Mouse (Mus musculus) left cerebral cortex, postnatal 36 days (tissue): Measurements from ENCODE around the gene Rundc3b. TPM values are rescaled to one million over a fixed set of nuclear protein-coding genes. Genes with fewer than 3 reads are reported as not detected.

Experiments
- DNase-seq, 2 experiments: peaks; one replicate each; pipeline ENCODE4 v3.0.0; 2021 to 2022; ENCODE audit warnings: low spot score in 2 of 2, mixed read lengths in 1 of 2
- intact Hi-C: fragments of 180-260 bp; cut with DNase I; formaldehyde crosslinking; loops from one replicate; pipeline ENCODE4 v1.15.1; 2025
- total RNA-seq, 2 experiments: library from RNA; stranded (reverse); gene quantifications; 2 replicates each; pipeline ENCODE4 v1.2.3; 2021

Rundc3b gene
- total RNA-seq = 10 to 100 TPM; 32.3 to 33.0 TPM

DNA sequence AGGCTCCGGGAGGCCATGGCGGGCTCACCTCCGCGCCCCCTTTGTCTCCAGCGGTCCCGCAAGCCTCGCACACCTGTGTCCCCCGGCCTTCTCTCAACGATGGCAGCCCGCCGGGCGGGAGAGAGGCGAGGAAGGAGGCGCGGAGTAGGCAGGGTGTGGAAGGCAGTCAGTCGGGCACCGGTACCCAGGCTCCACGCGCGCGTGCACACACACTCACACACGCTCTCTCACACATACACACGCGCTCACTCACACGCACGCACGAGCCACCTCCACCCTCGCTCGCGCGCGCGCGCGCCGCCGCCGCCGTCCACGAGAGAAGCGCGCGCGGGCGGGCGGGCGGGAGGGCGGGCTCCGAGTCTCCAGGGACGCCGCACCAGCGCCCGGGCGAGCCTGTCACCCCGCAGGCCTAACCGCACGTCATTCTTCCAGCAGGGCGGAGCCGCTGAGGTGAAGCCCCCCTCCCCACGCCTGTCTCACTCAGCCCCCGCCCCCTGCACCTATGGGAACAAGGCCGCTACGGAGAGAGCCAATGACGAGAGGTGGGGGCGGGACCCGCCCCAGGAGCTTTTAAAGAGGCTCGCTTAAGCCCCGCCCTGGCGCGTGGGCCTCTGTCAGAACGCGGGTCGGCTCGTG lies at the start of gene Rundc3b:
Rundc3b (minus strand) TSS at position 357 of the 636 bp plus-strand sequence.
- intact Hi-C loops = no loop called here
- peak; percentile 89 to 91 for DNase-seq

- intact Hi-C loops = no loop called here
- DNase-seq = no peak
Observed at GRCm38 (mm10) chr5:8669606-8670005, 46.9 kb upstream of the Rundc3b start.

GRCm38 (mm10) chr5:8667758-8668474 lies 45.2 kb upstream of the Rundc3b start:
- intact Hi-C loops = no loop called here
- no peak for DNase-seq

- intact Hi-C loops = no loop called here
- no peak for DNase-seq
Observed at GRCm38 (mm10) chr5:8664678-8665077, 41.9 kb upstream of the Rundc3b start.

- intact Hi-C loops = no loop called here
- DNase-seq = no peak
Observed at GRCm38 (mm10) chr5:8660738-8661151, 38.0 kb upstream of the Rundc3b start.

GRCm38 (mm10) chr5:8659911-8660737 lies 37.4 kb upstream of the Rundc3b start, which contains the start of gene Abcb1a:
Gene Abcb1a, plus strand, starts transcription at chr5:8660077.
- peak; percentile 6 to 13 for DNase-seq
- intact Hi-C loops = no loop called here

GRCm38 (mm10) chr5:8652085-8652484 lies 29.3 kb upstream of the Rundc3b start:
- no peak for DNase-seq
- intact Hi-C loops = no loop called here

DNA sequence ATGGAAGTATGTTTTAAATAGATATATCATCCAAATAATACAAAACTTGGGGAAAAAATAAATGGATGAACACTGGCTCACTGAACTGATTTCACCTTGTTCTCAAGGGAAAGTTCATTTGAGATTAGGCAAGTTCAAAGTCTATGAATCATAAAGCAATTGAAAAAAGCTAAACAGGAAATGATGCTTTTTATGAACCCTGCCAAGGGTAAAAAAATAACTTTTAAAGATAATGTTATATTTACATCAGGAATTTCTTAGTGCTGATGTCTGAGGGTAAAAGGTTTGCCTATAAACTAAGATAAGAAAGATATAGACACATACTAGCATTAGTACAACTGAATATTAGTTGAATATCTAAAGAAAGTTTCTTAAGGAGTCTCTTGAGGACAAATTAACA lies 26.0 kb upstream of the Rundc3b start:
- intact Hi-C loops = no loop called here
- DNase-seq = no peak

DNA sequence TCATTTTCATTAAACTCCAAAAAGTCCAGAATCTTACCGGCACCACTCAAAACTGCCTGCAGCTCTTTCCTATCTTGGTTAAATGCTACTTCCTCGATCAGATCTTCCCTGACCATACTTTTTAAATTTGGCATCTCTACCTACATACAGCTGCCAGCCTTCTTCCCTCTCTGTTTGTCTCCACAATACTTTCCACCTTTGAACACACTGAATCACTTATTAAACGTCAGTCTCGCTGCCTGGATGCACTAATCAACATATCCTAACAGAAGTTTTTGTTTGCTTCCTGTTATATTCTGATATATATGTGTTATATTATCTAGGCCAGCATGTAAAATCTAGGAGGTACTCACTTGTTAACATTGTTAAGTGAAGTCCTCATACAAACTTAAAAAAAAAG lies 25.5 kb upstream of the Rundc3b start:
- DNase-seq = no peak
- intact Hi-C loops = no loop called here

- DNase-seq = no peak
- intact Hi-C loops = no loop called here
Observed at GRCm38 (mm10) chr5:8634489-8634975, 11.8 kb upstream of the Rundc3b start.

GRCm38 (mm10) chr5:8632901-8633300 lies 10.1 kb upstream of the Rundc3b start:
- no peak for DNase-seq
- intact Hi-C loops = no loop called here

GRCm38 (mm10) chr5:8622071-8622595 lies 619 bp downstream of the Rundc3b start:
- peak; percentile 75 to 80 for DNase-seq
- intact Hi-C loops = no loop called here

DNA sequence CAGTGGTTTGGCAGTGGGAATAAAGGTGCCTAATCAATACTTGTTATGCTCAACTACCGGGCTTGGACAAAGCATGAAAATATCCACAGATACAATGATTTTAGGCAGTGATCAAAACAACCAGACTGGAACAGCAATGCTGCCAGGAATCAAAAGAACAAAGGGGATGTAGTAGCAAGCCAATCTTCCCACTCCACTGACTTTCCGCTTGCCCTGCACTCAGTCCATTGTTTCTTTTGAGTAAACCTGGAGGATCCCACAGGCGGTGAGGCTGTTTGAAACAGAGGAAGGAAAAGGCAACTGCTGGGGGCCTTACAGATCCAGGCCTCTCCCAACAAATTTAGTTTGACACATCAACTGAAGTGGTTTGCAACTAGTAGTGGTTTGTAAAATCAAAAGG lies 51.6 kb downstream of the Rundc3b start:
- no peak for DNase-seq
- intact Hi-C loops = no loop called here

- intact Hi-C loops = no loop called here
- no peak for DNase-seq
Observed at GRCm38 (mm10) chr5:8566867-8567266, 55.9 kb downstream of the Rundc3b start.

- intact Hi-C loops = no loop called here
- no peak for DNase-seq
Observed at GRCm38 (mm10) chr5:8544512-8544911, 78.2 kb downstream of the Rundc3b start.

DNA sequence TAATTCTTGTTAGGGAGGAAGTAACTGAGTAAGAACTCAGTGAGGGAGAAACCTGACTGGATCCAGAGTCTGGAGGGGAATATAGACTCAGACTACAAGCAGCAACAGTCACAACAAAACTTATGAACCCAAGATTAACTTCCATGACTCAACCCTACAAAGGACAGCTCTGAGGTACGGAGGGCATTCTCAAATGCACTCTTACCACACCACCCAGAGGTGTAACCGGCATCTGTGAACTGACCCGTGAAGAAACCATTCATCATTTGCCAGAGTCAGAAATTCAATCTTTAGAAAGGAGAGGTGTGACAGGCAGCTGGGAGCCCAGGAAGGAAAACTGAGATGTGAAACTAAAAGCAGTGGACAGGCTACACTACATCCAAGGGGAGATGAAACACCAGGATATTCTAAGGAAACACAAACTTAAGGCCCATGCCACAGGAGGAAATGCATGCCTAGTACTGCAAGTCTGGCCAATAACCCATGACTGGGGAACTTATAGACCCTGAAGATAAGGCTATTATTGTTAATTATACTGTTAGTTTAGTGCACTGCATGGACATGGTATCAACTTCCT lies 80.0 kb downstream of the Rundc3b start:
- DNase-seq = no peak
- intact Hi-C loops = no loop called here

DNA sequence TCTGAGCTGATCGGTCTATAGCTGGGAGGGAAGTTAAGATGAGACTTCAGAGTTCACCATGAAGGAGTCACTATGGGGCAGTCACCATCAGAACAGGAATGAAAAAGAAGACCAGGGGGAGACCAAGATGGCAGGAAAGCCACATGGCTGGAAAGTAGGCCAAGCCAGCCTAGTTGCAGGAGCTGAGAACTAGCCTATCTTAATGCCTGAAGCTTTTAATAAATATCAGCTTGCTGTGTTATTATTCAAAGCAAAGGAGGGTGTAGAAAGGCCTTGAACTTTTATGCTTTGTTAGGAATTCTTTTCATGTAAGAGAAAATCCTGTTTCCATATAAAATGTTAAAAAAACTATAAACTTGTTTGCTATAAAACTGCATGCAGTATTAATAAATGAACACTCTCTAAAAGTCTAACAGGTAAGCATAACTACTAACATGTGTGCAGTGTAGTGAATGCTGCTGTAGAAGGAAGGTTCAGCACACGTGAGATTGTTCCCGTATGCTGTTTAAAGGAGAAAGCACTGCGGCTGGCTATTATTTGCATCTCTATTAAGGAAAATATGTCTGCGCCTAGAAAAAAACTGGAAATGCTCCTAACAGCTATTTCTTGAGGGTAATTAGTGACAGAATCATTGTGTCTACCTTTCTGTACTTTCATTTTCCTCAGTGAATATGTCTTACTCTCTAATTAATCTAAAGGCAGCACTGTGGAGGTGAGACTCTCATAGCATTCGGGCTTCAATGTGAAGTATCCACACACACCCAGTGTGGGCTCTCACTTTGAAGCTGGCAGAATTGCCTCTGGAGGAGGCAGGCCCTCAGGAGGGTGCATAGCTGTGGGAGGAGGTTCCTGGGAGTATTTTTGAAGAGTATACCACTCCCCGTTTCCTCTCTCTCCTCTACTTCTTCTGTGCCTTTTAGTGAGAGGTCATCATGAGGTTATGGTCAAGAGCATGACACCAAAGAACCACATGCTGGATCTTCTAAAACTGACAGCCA lies 81.3 kb downstream of the Rundc3b start:
- intact Hi-C loops = no loop called here
- DNase-seq = no peak

DNA sequence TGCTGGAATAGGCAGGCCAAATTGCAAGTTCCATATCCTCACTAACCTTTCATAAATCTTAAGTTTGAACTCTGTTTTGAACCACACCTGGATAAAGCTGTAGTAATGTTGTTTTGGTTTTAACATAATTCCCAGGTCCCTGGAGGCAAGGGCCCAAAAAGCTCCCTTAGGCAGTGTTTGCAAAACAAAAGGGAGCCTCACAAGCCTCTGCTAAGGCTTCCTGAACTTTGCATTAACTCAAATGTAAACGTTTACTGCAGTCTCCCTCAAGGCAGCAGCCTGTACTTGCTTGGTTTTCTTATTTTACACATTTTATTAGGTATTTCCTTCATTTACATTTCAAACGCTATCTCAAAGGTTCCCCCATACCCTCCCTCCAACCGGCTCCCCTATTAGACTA lies 103.7 kb downstream of the Rundc3b start:
- DNase-seq = no peak

GRCm38 (mm10) chr5:8491778-8492177 lies 131.0 kb downstream of the Rundc3b start:
- DNase-seq = no peak
- intact Hi-C loops = no loop called here

More for the DNA sequence above, 103.7 kb downstream of the Rundc3b start:
- intact Hi-C loops = no loop called here
